Mouse (Mus musculus) midbrain, embryonic 11.5 days (tissue): ENCODE data around the gene Rsg1. TPM values are rescaled to one million over a fixed set of nuclear protein-coding genes. Genes with fewer than 3 reads are reported as not detected.

Source experiments
- ATAC-seq: fragments of 200-750 bp; cut with Nextera tagmentation; 2 replicates; pipeline ENCODE4 v1.8.0; 2017; ENCODE audit warnings: moderate TSS enrichment, moderate library complexity; ENCODE audit not compliant: low FRiP score
- DNase-seq: peaks from one replicate; pipeline ENCODE4 v3.0.0; 2015; ENCODE audit warnings: low spot score; ENCODE audit errors: missing footprints
- H3K27ac ChIP-seq: fragments of 300-500 bp; sonication (generic); 2 replicates; pipeline ENCODE4 v1.5.1; 2014; ENCODE audit warnings: low read depth, low read length
- H3K27me3 ChIP-seq: fragments of 300-500 bp; sonication (generic); 2 replicates; pipeline ENCODE4 v1.6.1; 2014; ENCODE audit warnings: mild to moderate bottlenecking, low read length, moderate library complexity, mixed read lengths; ENCODE audit not compliant: control insufficient read depth, insufficient read depth
- H3K36me3 ChIP-seq: fragments of 300-500 bp; sonication (generic); 2 replicates; pipeline ENCODE4 v1.6.1; 2014; ENCODE audit warnings: mild to moderate bottlenecking, low read length, moderate library complexity, mixed read lengths; ENCODE audit not compliant: control insufficient read depth, insufficient read depth
- H3K4me1 ChIP-seq: fragments of 300-500 bp; sonication (generic); 2 replicates; pipeline ENCODE4 v1.6.1; 2014; ENCODE audit warnings: low read length; ENCODE audit not compliant: control insufficient read depth, insufficient read depth
- H3K4me2 ChIP-seq: fragments of 300-500 bp; sonication (generic); 2 replicates; pipeline ENCODE4 v1.6.1; 2014; ENCODE audit warnings: mild to moderate bottlenecking, moderate library complexity
- H3K4me3 ChIP-seq: fragments of 300-500 bp; sonication (generic); 2 replicates; pipeline ENCODE4 v1.5.1; 2014; ENCODE audit warnings: low read depth, low read length
- H3K9ac ChIP-seq: fragments of 300-500 bp; sonication (generic); 2 replicates; pipeline ENCODE4 v1.6.1; 2014; ENCODE audit warnings: low read length
- H3K9me3 ChIP-seq: fragments of 300-500 bp; sonication (generic); 2 replicates; pipeline ENCODE4 v1.6.1; 2016; ENCODE audit warnings: low read length; ENCODE audit not compliant: control insufficient read depth
- WGBS: fragments of 180-500 bp; shearing (Covaris S2); extraction: QIAGEN DNeasy Blood & Tissue Kit; methylation state at CpG from one replicate; pipeline ENCODE4 v1.1.7; 2014; 5-methylcytosine and 5-hydroxymethylcytosine counted together
- polyA plus RNA-seq: library from polyadenylated mRNA; unstranded; fragments of >200 nt; fragmentation: Nextera tagmentation; extraction: Ambion mirVana; gene quantifications from 2 replicates; pipeline ENCODE4 v1.2.1, GENCODE M21; 2014

Rsg1 gene
- polyA plus RNA-seq, 1 experiment from 2014 or later: 5.4 TPM

GRCm38 (mm10) chr4:141267250-141267649, 53.5 kb downstream of the Rsg1 start:
- DNase-seq: no peak
- Histone ChIP-seq H3K27ac (no peak overlapping the region), H3K27me3 (peaks cover 2% of the 10 kb centered on the region; the same call in 1 of the 2 replicates), H3K4me1 (no peaks in the 10 kb centered on the region), H3K36me3 (no peaks in the 10 kb centered on the region), H3K9ac (no peak overlapping the region), H3K9me3 (no peaks in the 10 kb centered on the region), H3K4me3 (no peak overlapping the region), H3K4me2 (no peak overlapping the region)
- no peak for ATAC-seq
- WGBS: 84% methylated on average over 3 of the region's 3 CpGs

- Histone ChIP-seq H3K27me3 (peaks cover 3% of the 10 kb centered on the region; the same call in 1 of the 2 replicates), H3K36me3 (no peaks in the 10 kb centered on the region), H3K9me3 (no peaks in the 10 kb centered on the region), H3K4me1 (no peaks in the 10 kb centered on the region), H3K27ac (no peak overlapping the region), H3K4me3 (no peak overlapping the region), H3K4me2 (no peak overlapping the region), H3K9ac (no peak overlapping the region)
- ATAC-seq (no peak), DNase-seq (peak; percentile 95)
- 47% methylated on average over 9 of the region's 9 CpGs for WGBS
These were observed 54.1 kb downstream of the Rsg1 start for GRCm38 (mm10) chr4:141267837-141268236.

- H3K9me3 ChIP-seq: no peaks in the 10 kb centered on the region
- WGBS: 80% methylated on average over 4 of the region's 4 CpGs
These were observed 54.6 kb downstream of the Rsg1 start for GRCm38 (mm10) chr4:141268350-141268749.

GRCm38 (mm10) chr4:141269080-141269479, 55.3 kb downstream of the Rsg1 start:
- Histone ChIP-seq H3K27me3 (peaks cover 3% of the 10 kb centered on the region; the same call in 1 of the 2 replicates), H3K9me3 (no peaks in the 10 kb centered on the region), H3K36me3 (no peaks in the 10 kb centered on the region), H3K4me2 (no peak overlapping the region), H3K27ac (no peak overlapping the region), H3K9ac (no peak overlapping the region), H3K4me1 (peaks cover 6% of the 10 kb centered on the region), H3K4me3 (no peak overlapping the region)
- 87% methylated on average over 6 of the region's 6 CpGs for WGBS
- no peak for ATAC-seq
- DNase-seq: no peak

More at GRCm38 (mm10) chr4:141268350-141268749, 54.6 kb downstream of the Rsg1 start:
- H3K27ac ChIP-seq: no peak overlapping the region
- DNase-seq (no peak), ATAC-seq (no peak)
- H3K4me1 ChIP-seq: peaks cover 2% of the 10 kb centered on the region; the same call in 1 of the 2 replicates
- no peak overlapping the region for H3K4me2 ChIP-seq
- no peaks in the 10 kb centered on the region for H3K36me3 ChIP-seq
- H3K27me3 ChIP-seq: peaks cover 3% of the 10 kb centered on the region; the same call in 1 of the 2 replicates
- H3K4me3 ChIP-seq: no peak overlapping the region
- H3K9ac ChIP-seq: no peak overlapping the region

- WGBS: 62% methylated on average over 15 of the region's 15 CpGs
- H3K27ac ChIP-seq: no peak overlapping the region
- ATAC-seq (no peak), DNase-seq (no peak)
- peaks cover 3% of the 10 kb centered on the region; the same call in 1 of the 2 replicates for H3K27me3 ChIP-seq
- H3K4me1 ChIP-seq: peaks cover 17% of the 10 kb centered on the region
- H3K4me3 ChIP-seq: no peak overlapping the region
- no peak overlapping the region for H3K9ac ChIP-seq
- H3K4me2 ChIP-seq: no peak overlapping the region
- H3K36me3 ChIP-seq: no peaks in the 10 kb centered on the region
- no peaks in the 10 kb centered on the region for H3K9me3 ChIP-seq
These were observed 56.6 kb downstream of the Rsg1 start for GRCm38 (mm10) chr4:141270201-141270940.

- no peak overlapping the region for H3K9ac ChIP-seq
- no peaks in the 10 kb centered on the region for H3K36me3 ChIP-seq
- H3K9me3 ChIP-seq: no peaks in the 10 kb centered on the region
- H3K4me1 ChIP-seq: peaks cover 20% of the 10 kb centered on the region
- no peak overlapping the region for H3K27ac ChIP-seq
- ATAC-seq (no peak), DNase-seq (no peak)
- H3K4me3 ChIP-seq: no peak overlapping the region
- H3K27me3 ChIP-seq: peaks cover 5% of the 10 kb centered on the region; the same call in 1 of the 2 replicates
- WGBS: 89% methylated on average over 7 of the region's 7 CpGs
- H3K4me2 ChIP-seq: no peak overlapping the region
These were observed 57.5 kb downstream of the Rsg1 start for GRCm38 (mm10) chr4:141271228-141271627.

GRCm38 (mm10) chr4:141271721-141272120, 58.0 kb downstream of the Rsg1 start:
- DNase-seq: no peak
- WGBS: 85% methylated on average over 6 of the region's 6 CpGs
- Histone ChIP-seq H3K27me3 (peaks cover 5% of the 10 kb centered on the region; the same call in 1 of the 2 replicates), H3K4me2 (no peak overlapping the region), H3K4me3 (no peak overlapping the region), H3K9me3 (no peaks in the 10 kb centered on the region), H3K4me1 (peaks cover 20% of the 10 kb centered on the region), H3K36me3 (no peaks in the 10 kb centered on the region), H3K9ac (no peak overlapping the region), H3K27ac (no peak overlapping the region)
- no peak for ATAC-seq

- no peak overlapping the region for H3K9ac ChIP-seq
- H3K9me3 ChIP-seq: no peaks in the 10 kb centered on the region
- DNase-seq: no peak
- H3K36me3 ChIP-seq: no peaks in the 10 kb centered on the region
- no peak overlapping the region for H3K4me3 ChIP-seq
- WGBS: 18% methylated on average over 14 of the region's 14 CpGs
- H3K27ac ChIP-seq: no peak overlapping the region
- peaks cover 5% of the 10 kb centered on the region; the same call in 1 of the 2 replicates for H3K27me3 ChIP-seq
- peaks cover 20% of the 10 kb centered on the region for H3K4me1 ChIP-seq
- H3K4me2 ChIP-seq: 0 out of 2 replicates have a peak overlapping the region, but pooled peaks have one; percentile 20
- ATAC-seq: no peak
These were observed 59.1 kb downstream of the Rsg1 start for GRCm38 (mm10) chr4:141272878-141273277.

- Histone ChIP-seq H3K4me3 (no peak overlapping the region), H3K27ac (no peak overlapping the region)
- DNase-seq: peak; percentile 98
These were observed 59.5 kb downstream of the Rsg1 start for GRCm38 (mm10) chr4:141273296-141273695.

More at GRCm38 (mm10) chr4:141273296-141273695, 59.5 kb downstream of the Rsg1 start:
- Histone ChIP-seq H3K4me1 (peaks cover 23% of the 10 kb centered on the region), H3K9me3 (no peaks in the 10 kb centered on the region), H3K9ac (no peak overlapping the region), H3K4me2 (0 out of 2 replicates have a peak overlapping the region, but pooled peaks have one; percentile 20), H3K27me3 (peaks cover 5% of the 10 kb centered on the region; the same call in 1 of the 2 replicates), H3K36me3 (no peaks in the 10 kb centered on the region)
- peak; percentile 79 for ATAC-seq
- WGBS: 19% methylated on average over 12 of the region's 12 CpGs
